In the genomic region with DNA sequence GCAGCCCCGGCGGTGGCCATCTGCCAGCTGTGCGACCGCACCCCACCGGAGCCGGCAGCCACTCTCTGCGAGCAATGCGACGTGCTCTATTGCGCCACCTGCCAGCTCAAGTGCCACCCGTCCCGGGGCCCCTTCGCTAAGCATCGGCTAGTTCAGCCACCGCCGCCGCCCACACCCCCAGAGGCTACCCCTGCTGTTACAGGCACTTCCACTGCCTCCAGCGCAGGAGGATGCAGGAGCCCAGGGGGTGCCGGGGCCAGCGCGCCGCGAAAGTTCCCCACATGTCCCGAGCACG, we compare ENCODE assay signal across 7 mouse cellular contexts. TPM values are rescaled to one million over a fixed set of nuclear protein-coding genes. Genes with fewer than 3 reads are reported as not detected.
A peak's percentile ranks its signal among the peaks of the same experiment; 100 is the strongest.
DNase-seq lines count a peak whose midpoint lies in the region; ATAC-seq and TF ChIP-seq lines count a peak whose summit lies in the region.

No protein-coding gene starts in this region.

- peak; percentile 31 for ATAC-seq in hindbrain, embryonic 15.5 days (ENCODE audit: low FRiP score, low read depth)
- ATAC-seq in megakaryocyte progenitor cell, adult 5-6 weeks (replicated peaks; ENCODE audit: poor library complexity): peak; percentile 49

- peak overlapping the region; percentile 51 for H3K27ac ChIP-seq in forebrain, embryonic 10.5 days
- peak overlapping the region; percentile 97 for H3K27ac ChIP-seq in hindbrain, embryonic 15.5 days (replicated peaks)

- DNase-seq in MN1 (ENCODE audit: low spot score): peak; percentile 94
- peak; percentile 87 for DNase-seq in brain, embryonic 14.5 days (ENCODE audit: low read depth)
- peak; percentile 70 for DNase-seq in forebrain, embryonic 10.5 days (ENCODE audit: extremely low spot score, low spot score)
- DNase-seq in left cerebral cortex, postnatal 14 days (ENCODE audit: low spot score in 2 of 2): peak; percentile 81 to 83
- peak; percentile 63 to 71 for DNase-seq in right cerebral cortex, postnatal 36 days (ENCODE audit: low spot score in 2 of 2)

- WGBS in forebrain, embryonic 10.5 days: 0% methylated on average over 25 of the region's 25 CpGs
- WGBS in hindbrain, embryonic 15.5 days: 0% methylated on average over 25 of the region's 25 CpGs

- no peaks in the 10 kb centered on the region for H3K9me3 ChIP-seq in forebrain, embryonic 10.5 days
- H3K9me3 ChIP-seq in hindbrain, embryonic 15.5 days: no peaks in the 10 kb centered on the region

- H3K9ac ChIP-seq in hindbrain, embryonic 15.5 days: peak overlapping the region; percentile 86

- TF ChIP-seq CTCF in brain, embryonic 14.5 days (IDR thresholded peaks at IDR 0.05; ENCODE audit: borderline replicate concordance, extremely low read depth, insufficient read depth, insufficient read length): peak; percentile 52; the same call in 1 of the 2 replicates

- no peaks in the 10 kb centered on the region for H3K36me3 ChIP-seq in forebrain, embryonic 10.5 days (replicated peaks)
- no peaks in the 10 kb centered on the region for H3K36me3 ChIP-seq in hindbrain, embryonic 15.5 days

- H3K4me3 ChIP-seq in forebrain, embryonic 10.5 days: peak overlapping the region; percentile 71
- peak overlapping the region; percentile 75 for H3K4me3 ChIP-seq in hindbrain, embryonic 15.5 days

- intact Hi-C loops in left cerebral cortex, postnatal 14 days (cut with DNase I): no loop called here

- peaks cover 37% of the 10 kb centered on the region for H3K4me1 ChIP-seq in forebrain, embryonic 10.5 days
- peaks cover 68% of the 10 kb centered on the region for H3K4me1 ChIP-seq in hindbrain, embryonic 15.5 days (replicated peaks)

- no peak for TF ChIP-seq POLR2A in brain, embryonic 14.5 days (IDR thresholded peaks at IDR 0.05; ENCODE audit: borderline replicate concordance, extremely low read depth, insufficient read depth, insufficient read length, poor library complexity, severe bottlenecking)

- peaks cover 86% of the 10 kb centered on the region for H3K27me3 ChIP-seq in forebrain, embryonic 10.5 days (ENCODE audit: poor library complexity, severe bottlenecking)
- no peaks in the 10 kb centered on the region for H3K27me3 ChIP-seq in hindbrain, embryonic 15.5 days

- peak overlapping the region; percentile 73 for H3K4me2 ChIP-seq in hindbrain, embryonic 15.5 days

RNA-seq across cellular contexts. Expression of a gene that starts 1.5 kb away (rescaled TPM):
- polyA plus RNA-seq in brain, embryonic 14.5 days (2012; rRNA removed): 41.7 and 81.6 TPM in 2 replicates
- polyA plus RNA-seq in forebrain, embryonic 10.5 days (2016; fragmentation: Nextera tagmentation; extraction: Ambion mirVana): 0.18 and 0.35 TPM in 2 replicates
- 28.5 and 29.6 TPM in 2 replicates for polyA plus RNA-seq in hindbrain, embryonic 15.5 days (2015; fragmentation: Nextera tagmentation; extraction: Ambion mirVana)
- total RNA-seq in left cerebral cortex, postnatal 14 days (2021): 1 to 10 TPM; 5.1 to 5.8 TPM
- total RNA-seq in megakaryocyte progenitor cell, adult 5-6 weeks (2015): not detected in 2 replicates
- 0.07 TPM in 1 of 2 replicates, not detected in the other for total RNA-seq in megakaryocyte progenitor cell, adult 5-6 weeks (2017)

RNA-seq across cellular contexts. Expression of a gene that starts 42.8 kb away (rescaled TPM):
- 0.49 and 0.64 TPM in 2 replicates for polyA plus RNA-seq in brain, embryonic 14.5 days (2012; rRNA removed)
- 1.8 and 2.3 TPM in 2 replicates for polyA plus RNA-seq in forebrain, embryonic 10.5 days (2016; fragmentation: Nextera tagmentation; extraction: Ambion mirVana)
- polyA plus RNA-seq in hindbrain, embryonic 15.5 days (2015; fragmentation: Nextera tagmentation; extraction: Ambion mirVana): 1.1 and 1.8 TPM in 2 replicates
- under 1 TPM; 0.34 to 0.62 TPM for total RNA-seq in left cerebral cortex, postnatal 14 days (2021)
- not detected in 2 replicates for total RNA-seq in megakaryocyte progenitor cell, adult 5-6 weeks (2015)
- total RNA-seq in megakaryocyte progenitor cell, adult 5-6 weeks (2017): not detected in 2 replicates

Comparison
In these comparisons a context has a peak if more than half of its experiments do, and no peak if none do; other contexts are left out.
1. Peak in every context shown above with its lines: DNase-seq, ATAC-seq, H3K4me3 ChIP-seq and H3K27ac ChIP-seq.
2. RNA of a gene that starts 1.5 kb away (polyA plus RNA-seq): 41.7 to 81.6 TPM in brain, embryonic 14.5 days and 28.5 to 29.6 TPM in hindbrain, embryonic 15.5 days; 0.18 to 0.35 TPM in forebrain, embryonic 10.5 days; every median in the first group is over 10 times any median in the second.